Comparison of ENCODE assay signal across 8 mouse cellular contexts in genomic region chr11:101174851-101175628, GRCm38 (mm10). TPM values are rescaled to one million over a fixed set of nuclear protein-coding genes. Genes with fewer than 3 reads are reported as not detected.
DNase-seq lines count a peak whose midpoint lies in the region; ATAC-seq lines count a peak whose summit lies in the region.

TSS of gene Ccr10 (minus strand) at chr11:101175443.

- 26% methylated on average over 14 of the region's 14 CpGs for WGBS in heart, embryonic 10.5 days
- WGBS in heart, embryonic 13.5 days: 26% methylated on average over 14 of the region's 14 CpGs
- 22% methylated on average over 14 of the region's 14 CpGs for WGBS in liver, embryonic 16.5 days (ENCODE audit: insufficient replicate concordance)

- no peak for ATAC-seq in heart, embryonic 13.5 days (ENCODE audit: extremely low read depth, insufficient number of reproducible peaks, low FRiP score, low TSS enrichment)
- ATAC-seq in liver, embryonic 16.5 days (ENCODE audit: low read depth): no peak

- peak within 1 kb of the TSS; percentile 78 for H3K27ac ChIP-seq in heart, embryonic 10.5 days
- peak within 1 kb of the TSS; percentile 76; the same call in 1 of the 2 replicates for H3K27ac ChIP-seq in heart, embryonic 13.5 days (replicated peaks)
- H3K27ac ChIP-seq in liver, embryonic 16.5 days (ENCODE audit: low read length): no peak within 1 kb of the TSS

- peak within 1 kb of the TSS; percentile 97 for H3K4me2 ChIP-seq in heart, embryonic 13.5 days
- H3K4me2 ChIP-seq in liver, embryonic 16.5 days (ENCODE audit: low read depth, low read length): peak within 1 kb of the TSS; percentile 68; the same call in 1 of the 2 replicates

- no peak for DNase-seq in heart, embryonic 10.5 days (ENCODE audit: low spot score)
- DNase-seq in heart, postnatal 4 days: no peak
- peak; percentile 61 for DNase-seq in NIH3T3 (ENCODE audit: low read depth)
- DNase-seq in T-cell, adult 2 months (ENCODE audit: low spot score): no peak
- DNase-seq in layer of hippocampus, postnatal 10 days (ENCODE audit: low spot score in 2 of 2): no peak
- DNase-seq in urinary bladder, postnatal 14 days (ENCODE audit: low spot score): no peak

- peak within 1 kb of the TSS; percentile 57 for H3K4me3 ChIP-seq in heart, embryonic 10.5 days
- H3K4me3 ChIP-seq in heart, embryonic 13.5 days: peak within 1 kb of the TSS; percentile 44
- peak within 1 kb of the TSS; percentile 43; the same call in 1 of the 2 replicates for H3K4me3 ChIP-seq in liver, embryonic 16.5 days (ENCODE audit: low read depth, low read length)

- H3K27me3 ChIP-seq in heart, embryonic 10.5 days (ENCODE audit: insufficient read depth, poor library complexity, severe bottlenecking): peaks cover 72% of the 10 kb centered on the region
- H3K27me3 ChIP-seq in heart, embryonic 13.5 days (replicated peaks): peaks cover 55% of the 10 kb centered on the region
- peaks cover 93% of the 10 kb centered on the region for H3K27me3 ChIP-seq in liver, embryonic 16.5 days (ENCODE audit: control insufficient read depth, insufficient read depth, low read depth, low read length)

- peak within 1 kb of the TSS; percentile 79 for H3K9ac ChIP-seq in heart, embryonic 13.5 days
- H3K9ac ChIP-seq in liver, embryonic 16.5 days (ENCODE audit: low read depth, low read length): peak within 1 kb of the TSS; percentile 35; the same call in 1 of the 2 replicates

- H3K36me3 ChIP-seq in heart, embryonic 10.5 days: no peaks in the 10 kb centered on the region
- no peaks in the 10 kb centered on the region for H3K36me3 ChIP-seq in heart, embryonic 13.5 days
- no peaks in the 10 kb centered on the region for H3K36me3 ChIP-seq in liver, embryonic 16.5 days (ENCODE audit: control insufficient read depth, insufficient read depth)

- peaks cover 76% of the 10 kb centered on the region for H3K4me1 ChIP-seq in heart, embryonic 10.5 days
- H3K4me1 ChIP-seq in heart, embryonic 13.5 days: peaks cover 65% of the 10 kb centered on the region
- H3K4me1 ChIP-seq in liver, embryonic 16.5 days (ENCODE audit: control insufficient read depth, low read depth, low read length): peaks cover 23% of the 10 kb centered on the region

- H3K9me3 ChIP-seq in heart, embryonic 10.5 days: no peaks in the 10 kb centered on the region
- H3K9me3 ChIP-seq in heart, embryonic 13.5 days: no peaks in the 10 kb centered on the region
- no peaks in the 10 kb centered on the region for H3K9me3 ChIP-seq in liver, embryonic 16.5 days (replicated peaks; ENCODE audit: control insufficient read depth, low read length)

RNA-seq across cellular contexts. Expression of gene Ccr10, which starts in this region (rescaled TPM):
- polyA plus RNA-seq in heart, embryonic 10.5 days (2016; fragmentation: Nextera tagmentation; extraction: Ambion mirVana): 0.16 and 0.19 TPM in 2 replicates
- total RNA-seq in heart, postnatal 4 days (2021): not detected
- polyA plus RNA-seq in heart, embryonic 13.5 days (2015; fragmentation: Nextera tagmentation; extraction: Ambion mirVana): 0.19 and 0.33 TPM in 2 replicates
- polyA plus RNA-seq in liver, embryonic 16.5 days (2015; fragmentation: Nextera tagmentation; extraction: Ambion mirVana): 0.05 and 0.08 TPM in 2 replicates
- total RNA-seq in layer of hippocampus, postnatal 10 days (2021): not detected
